Mouse (Mus musculus) thymus, adult 2 months (tissue): ENCODE results near the gene Pabpn1l.

ENCODE experiments used
- CTCF ChIP-seq: fragments of 200-500 bp; IDR thresholded peaks from 2 replicates; pipeline ENCODE4 v1.5.1; 2012; ENCODE audit warnings: mild to moderate bottlenecking, control low read depth, low read length, moderate library complexity, borderline replicate concordance; ENCODE audit not compliant: control insufficient read depth, poor library complexity, insufficient read depth; ENCODE audit errors: extremely low read depth
- POLR2A ChIP-seq: fragments of 200-500 bp; IDR thresholded peaks from 2 replicates; pipeline ENCODE4 v1.6.1; 2012; ENCODE audit warnings: mild to moderate bottlenecking, low read length, control low read depth, moderate library complexity; ENCODE audit not compliant: control insufficient read depth, poor library complexity, insufficient read depth; ENCODE audit errors: extremely low read depth

- TF ChIP-seq CTCF (no peak), POLR2A (no peak)
Measured at GRCm38 (mm10) chr8:122596031-122596430, 26.5 kb downstream of the Pabpn1l start.
